In the genomic region with DNA sequence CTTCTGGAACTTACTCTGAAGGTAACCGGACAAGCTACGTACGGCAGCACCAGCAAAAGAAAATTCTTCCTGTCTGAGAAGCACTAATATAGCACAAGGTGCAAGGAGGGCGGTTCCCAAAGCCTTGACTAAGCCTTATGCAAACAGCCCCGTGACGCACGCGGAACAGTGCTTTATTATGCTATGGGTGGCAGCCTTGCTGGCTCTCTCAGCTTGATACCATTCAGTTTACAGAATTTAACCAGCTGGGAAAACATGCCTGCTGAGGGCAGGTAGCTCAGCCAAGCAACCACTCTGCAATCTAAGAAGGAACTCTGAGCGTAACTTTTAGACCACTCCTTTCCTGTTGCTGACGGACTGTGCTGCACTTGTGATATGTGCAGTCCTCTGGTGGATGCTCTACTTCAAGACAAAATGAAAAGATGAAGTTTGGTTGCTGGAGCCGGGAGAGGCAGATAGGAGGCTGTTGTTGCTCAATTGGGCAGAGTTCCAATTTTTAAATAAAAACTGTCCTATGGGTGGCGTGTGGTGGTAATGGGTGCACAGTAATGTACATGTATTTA, we compare ENCODE assay signal across 7 mouse cellular contexts. TPM values are rescaled to one million over a fixed set of nuclear protein-coding genes. Genes with fewer than 3 reads are reported as not detected.
DNase-seq lines count a peak whose midpoint lies in the region; ATAC-seq and TF ChIP-seq lines count a peak whose summit lies in the region.

No protein-coding gene starts in this region.

- H3K27ac ChIP-seq in ES-E14 (ENCODE audit: insufficient read depth, low read depth, low read length, poor library complexity, severe bottlenecking): no peak overlapping the region
- H3K27ac ChIP-seq in embryonic facial prominence, embryonic 12.5 days: no peak overlapping the region
- H3K27ac ChIP-seq in heart, embryonic 14.5 days (replicated peaks in 1 of 2; ENCODE audit: control insufficient read depth in 1 of 2, insufficient read depth in 1 of 2, low read depth in 2 of 2, low read length in 2 of 2): peak overlapping the region; percentile 55 to 75

- in situ Hi-C loops in ES-E14 (cut with MboI; ENCODE audit: low sequenced_read_pairs in 2 of 2, unreplicated experiment in 2 of 2): loop anchor here in 1 of 2 experiments (10.0 kb wide), 1 partner anchor 97 kb away; no protein-coding TSS in a partner anchor

- no peaks in the 10 kb centered on the region for H3K27me3 ChIP-seq in embryonic facial prominence, embryonic 12.5 days
- H3K27me3 ChIP-seq in heart, embryonic 14.5 days (ENCODE audit: control insufficient read depth, insufficient read depth, low read length): no peaks in the 10 kb centered on the region

- 0 out of 2 replicates have a peak, but pooled peaks have one; percentile 30 for ATAC-seq in embryonic facial prominence, embryonic 12.5 days (ENCODE audit: insufficient number of reproducible peaks, insufficient read depth, low FRiP score, low TSS enrichment)
- peak; percentile 69; the same call in 1 of the 2 replicates for ATAC-seq in heart, embryonic 14.5 days (ENCODE audit: insufficient number of reproducible peaks, insufficient read depth, low FRiP score, low read depth)
- ATAC-seq in megakaryocyte-erythroid progenitor cell, adult 5-6 weeks (replicated peaks; ENCODE audit: low FRiP score, low TSS enrichment, poor library complexity, severe bottlenecking): peak; percentile 61

- WGBS in embryonic facial prominence, embryonic 12.5 days: 34% methylated on average over 12 of the region's 12 CpGs
- WGBS in heart, embryonic 14.5 days: 15% methylated on average over 12 of the region's 12 CpGs

- H3K9ac ChIP-seq in ES-E14 (ENCODE audit: insufficient read depth, low read depth, low read length, poor library complexity, severe bottlenecking): no peak overlapping the region
- no peak overlapping the region for H3K9ac ChIP-seq in embryonic facial prominence, embryonic 12.5 days
- H3K9ac ChIP-seq in heart, embryonic 14.5 days (ENCODE audit: low read length): peak overlapping the region; percentile 58

- 0 out of 4 replicates have a peak overlapping the region, but pooled peaks of 1 of the 2 experiments have one; percentile 1 for H3K4me3 ChIP-seq in ES-E14 (ENCODE audit: insufficient read depth in 1 of 2, low read depth in 1 of 2, low read length in 2 of 2, poor library complexity in 1 of 2, severe bottlenecking in 1 of 2)
- H3K4me3 ChIP-seq in embryonic facial prominence, embryonic 12.5 days: no peak overlapping the region
- peak overlapping the region; percentile 38 to 45 for H3K4me3 ChIP-seq in heart, embryonic 14.5 days (ENCODE audit: control insufficient read depth in 1 of 2, insufficient read depth in 1 of 2, low read depth in 1 of 2, low read length in 2 of 2)

- H3K36me3 ChIP-seq in ES-E14 (ENCODE audit: control insufficient read depth, insufficient read depth, low read length, poor library complexity, severe bottlenecking): no peaks in the 10 kb centered on the region
- no peaks in the 10 kb centered on the region for H3K36me3 ChIP-seq in embryonic facial prominence, embryonic 12.5 days
- H3K36me3 ChIP-seq in heart, embryonic 14.5 days (ENCODE audit: control insufficient read depth, insufficient read depth, low read length): no peaks in the 10 kb centered on the region

- H3K9me3 ChIP-seq in ES-E14 (ENCODE audit: control insufficient read depth, insufficient read depth, low read depth, low read length): no peaks in the 10 kb centered on the region
- H3K9me3 ChIP-seq in embryonic facial prominence, embryonic 12.5 days: no peaks in the 10 kb centered on the region
- H3K9me3 ChIP-seq in heart, embryonic 14.5 days (ENCODE audit: control insufficient read depth, low read length): no peaks in the 10 kb centered on the region

- H3K4me1 ChIP-seq in ES-E14 (ENCODE audit: control insufficient read depth in 2 of 2, insufficient read depth in 2 of 2, low read length in 2 of 2, poor library complexity in 1 of 2): no peaks in the 10 kb centered on the region
- H3K4me1 ChIP-seq in embryonic facial prominence, embryonic 12.5 days: peaks cover 9% of the 10 kb centered on the region; the same call in 1 of the 2 replicates
- peaks cover 17 to 48% of the 10 kb centered on the region in 2 experiments for H3K4me1 ChIP-seq in heart, embryonic 14.5 days (ENCODE audit: control insufficient read depth in 2 of 2, insufficient read depth in 2 of 2, low read length in 2 of 2)

- H3K4me2 ChIP-seq in embryonic facial prominence, embryonic 12.5 days (replicated peaks): no peak overlapping the region
- peak overlapping the region; percentile 64 for H3K4me2 ChIP-seq in heart, embryonic 14.5 days (ENCODE audit: low read length)

- DNase-seq in CD4-positive, CD25-positive, alpha-beta regulatory T cell, adult 2 months (ENCODE audit: low read depth, low spot score): peak; percentile 88
- peak; percentile 51 for DNase-seq in ES-E14 (ENCODE audit: low read depth, low spot score)
- peak; percentile 43 to 53 for DNase-seq in left cerebral cortex, adult 18-20 months (ENCODE audit: low spot score in 2 of 2)
- peak; percentile 41 to 58 for DNase-seq in thymus, adult 18-20 months

TF ChIP-seq in ES-E14, 5 proteins besides CTCF, POLR2A, EP300 and RAD21:
- TF ChIP-seq ZNF384 (IDR thresholded peaks at IDR 0.05; ENCODE audit: low read depth, low read length) (no peak), ZC3H11A (IDR thresholded peaks at IDR 0.05; ENCODE audit: borderline replicate concordance, low read depth, low read length) (no peak), CHD2 (IDR thresholded peaks at IDR 0.05; ENCODE audit: low read depth, low read length) (no peak), MAFK (IDR thresholded peaks at IDR 0.05; ENCODE audit: insufficient read depth, low read depth, low read length) (no peak), HCFC1 (IDR thresholded peaks at IDR 0.05; ENCODE audit: borderline replicate concordance, insufficient read depth, low read length) (no peak)

RNA-seq across cellular contexts. Expression of a gene that starts 21.8 kb away (rescaled TPM):
- total RNA-seq in ES-E14 (2012; rRNA removed): 15.6 and 17.7 TPM in 2 replicates
- polyA plus RNA-seq in embryonic facial prominence, embryonic 12.5 days (2016; fragmentation: Nextera tagmentation; extraction: Ambion mirVana): 64.5 and 69.2 TPM in 2 replicates
- polyA plus RNA-seq in heart, embryonic 14.5 days (2014; fragmentation: Nextera tagmentation; extraction: Ambion mirVana): 72.8 and 74.8 TPM in 2 replicates
- 10 to 100 TPM; 57.1 to 60.8 TPM for total RNA-seq in left cerebral cortex, adult 18-20 months (2021)
- 86.6 and 123 TPM in 2 replicates for total RNA-seq in megakaryocyte-erythroid progenitor cell, adult 5-6 weeks (2014; fragmentation: Nextera tagmentation)
- 83.5 and 116 TPM in 2 replicates for total RNA-seq in megakaryocyte-erythroid progenitor cell, adult 5-6 weeks (2017)

RNA-seq across cellular contexts. Expression of a gene that starts 21.9 kb away (rescaled TPM):
- total RNA-seq in ES-E14 (2012; rRNA removed): 0.36 TPM in 1 of 2 replicates, not detected in the other
- polyA plus RNA-seq in embryonic facial prominence, embryonic 12.5 days (2016; fragmentation: Nextera tagmentation; extraction: Ambion mirVana): 0.28 and 0.46 TPM in 2 replicates
- 0.09 and 0.19 TPM in 2 replicates for polyA plus RNA-seq in heart, embryonic 14.5 days (2014; fragmentation: Nextera tagmentation; extraction: Ambion mirVana)
- under 1 TPM; 0.16 to 0.42 TPM for total RNA-seq in left cerebral cortex, adult 18-20 months (2021)
- not detected in 2 replicates for total RNA-seq in megakaryocyte-erythroid progenitor cell, adult 5-6 weeks (2014; fragmentation: Nextera tagmentation)
- total RNA-seq in megakaryocyte-erythroid progenitor cell, adult 5-6 weeks (2017): 0.42 TPM in 1 of 2 replicates, not detected in the other

Comparison
In these comparisons a context has a peak if more than half of its experiments do, and no peak if none do; other contexts are left out.
1. H3K27ac ChIP-seq: peak in heart, embryonic 14.5 days (2 of 2); none in ES-E14 (single experiment) and embryonic facial prominence, embryonic 12.5 days (single experiment).
2. Peak in every context shown above with its lines, with median percentiles within 50 percentile points of each other: DNase-seq and ATAC-seq.